Mouse (Mus musculus): ENCODE results near the gene Hipk2.
A peak's percentile ranks its signal among the peaks of the same experiment; 100 is the strongest.

The Hipk2 gene

DNA sequence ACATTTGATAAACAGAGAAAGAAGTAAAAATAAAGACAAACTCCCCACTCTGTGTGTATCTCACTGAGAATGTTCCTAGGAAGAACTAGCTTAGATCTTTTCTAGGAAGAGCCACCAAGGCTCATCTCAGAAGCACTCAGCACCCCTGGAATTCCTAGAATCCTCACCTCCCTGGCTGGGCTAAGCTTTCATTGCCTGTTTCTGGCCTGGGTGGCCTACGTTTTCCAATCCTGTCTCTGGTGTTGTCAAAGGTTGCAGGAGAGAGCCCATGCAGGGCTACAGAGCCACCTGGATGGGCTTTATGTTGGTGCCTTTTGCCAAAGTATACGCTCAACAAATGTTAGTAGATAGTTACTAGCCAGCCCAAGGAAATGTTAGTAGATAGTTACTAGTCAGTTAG, 120.0 kb downstream of the Hipk2 start:
- DNase-seq (ENCODE audit: low spot score in 2 of 2), result no peak

DNA sequence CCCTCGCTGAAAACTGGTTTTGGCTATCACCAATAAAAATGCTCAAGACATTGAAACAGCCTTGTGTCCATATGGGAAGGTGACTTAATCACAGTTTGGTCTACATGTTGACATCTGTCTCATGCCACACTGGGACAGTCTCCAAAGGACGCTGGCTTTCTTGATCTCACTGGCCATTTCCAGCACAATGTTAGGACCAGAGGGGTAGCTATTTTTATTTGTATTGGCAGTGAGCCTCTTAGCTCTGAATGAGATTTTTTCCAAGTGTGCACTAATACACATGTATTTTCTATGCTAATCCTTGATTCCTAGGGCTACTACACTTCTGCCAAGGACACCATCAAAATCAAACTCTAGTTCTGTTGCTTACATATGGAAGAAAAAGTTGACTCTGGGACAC, 120.8 kb downstream of the Hipk2 start:
- DNase-seq (ENCODE audit: low spot score in 2 of 2), result no peak

DNA sequence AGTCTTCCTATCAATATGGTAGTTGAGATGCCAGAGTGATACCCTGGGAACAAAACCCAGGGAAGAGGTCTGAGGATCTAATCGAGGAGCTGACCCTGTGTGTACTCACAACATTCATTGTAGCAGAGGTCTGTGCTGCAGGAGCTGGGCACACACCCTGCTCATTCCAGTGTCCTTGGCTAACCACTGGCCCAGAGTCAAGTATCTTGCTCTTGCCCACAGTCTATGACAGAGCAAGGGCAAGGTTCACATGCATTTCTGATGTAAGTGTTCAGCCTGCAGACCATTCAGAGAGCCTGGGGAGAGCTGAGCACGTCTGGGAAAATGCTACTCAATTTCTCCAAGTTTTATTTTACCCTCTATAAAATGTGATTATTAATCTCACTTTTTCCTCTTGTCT, 122.2 kb downstream of the Hipk2 start:
- DNase-seq (ENCODE audit: low spot score in 2 of 2), result no peak

DNA sequence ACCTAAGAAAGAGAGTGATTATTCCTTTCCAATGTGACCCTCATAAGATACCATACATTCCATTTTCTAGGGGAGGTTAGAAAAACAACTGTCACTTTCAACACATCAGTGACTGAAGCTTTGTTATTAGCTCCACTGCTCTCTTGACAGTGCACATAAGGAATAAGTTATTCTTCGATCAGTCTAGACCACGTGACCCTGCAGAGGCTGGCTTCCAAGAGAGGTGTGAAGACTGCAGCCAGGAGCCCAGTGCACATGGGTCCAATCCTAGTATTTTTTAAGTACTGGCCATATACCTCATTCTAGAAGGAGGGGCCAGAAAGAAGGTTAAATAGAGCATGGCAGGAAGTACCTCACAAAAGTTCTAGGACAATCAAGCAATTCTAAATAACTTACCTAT, 122.9 kb downstream of the Hipk2 start:
- no peak for DNase-seq (ENCODE audit: low spot score in 2 of 2)

DNA sequence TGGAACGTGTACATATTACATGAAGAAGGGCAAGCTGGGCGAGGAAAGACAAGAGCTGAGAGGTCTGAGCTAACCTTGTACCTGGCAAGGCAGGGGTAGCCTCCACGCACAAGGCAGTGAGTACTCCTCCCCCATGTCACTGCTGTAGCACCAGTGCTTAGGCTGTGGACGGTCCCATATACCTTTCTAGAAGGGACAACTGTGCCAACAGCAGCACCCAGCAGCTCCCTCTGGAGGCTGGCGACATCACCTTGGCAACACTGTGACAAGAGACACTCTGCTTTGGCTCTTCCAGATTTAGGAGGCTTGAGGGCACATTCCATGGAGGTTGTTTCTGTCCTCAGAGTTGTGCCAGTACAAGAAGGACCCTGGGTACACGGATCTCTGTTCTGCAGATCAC, 123.5 kb downstream of the Hipk2 start:
- no peak for DNase-seq (ENCODE audit: low spot score in 2 of 2)

DNA sequence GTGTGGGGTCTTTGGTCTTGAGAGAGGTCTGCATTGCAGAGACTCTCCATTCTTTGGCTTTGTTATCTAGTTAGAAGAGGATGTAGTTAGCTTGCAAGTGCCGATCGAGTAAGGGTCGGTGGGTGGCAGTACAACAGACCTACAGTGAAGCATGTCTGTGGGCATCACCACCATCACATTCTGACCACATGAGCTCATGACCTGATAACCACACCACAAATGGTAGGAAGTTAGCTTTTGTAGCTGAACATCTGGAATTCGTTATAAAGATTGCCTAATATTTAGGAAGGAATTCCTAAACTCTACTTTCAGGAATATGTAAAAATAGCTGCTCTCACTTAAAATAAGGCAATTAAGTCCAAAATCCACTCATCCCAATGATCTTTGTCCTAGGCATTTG, 127.9 kb downstream of the Hipk2 start:
- no peak for DNase-seq (ENCODE audit: low spot score in 2 of 2)

DNA sequence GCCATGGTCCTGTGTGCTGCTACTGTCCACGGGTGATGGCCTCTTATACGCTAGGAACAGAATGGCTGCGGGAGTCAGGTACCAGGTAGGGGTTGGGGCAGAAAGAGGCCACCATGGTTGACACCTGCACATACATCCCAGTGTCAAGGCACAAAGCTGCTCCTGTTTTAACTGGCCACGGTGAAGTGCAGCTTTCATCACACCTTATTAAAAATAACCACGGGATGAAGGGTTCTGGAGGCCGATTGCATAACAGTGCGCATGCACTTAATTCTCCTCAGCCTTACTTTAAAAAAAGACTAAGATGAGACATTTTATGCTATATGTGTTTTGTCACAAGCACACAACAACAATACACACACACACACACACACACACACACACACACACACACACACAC, 132.6 kb downstream of the Hipk2 start:
- DNase-seq (ENCODE audit: low spot score in 2 of 2), result no peak

DNA sequence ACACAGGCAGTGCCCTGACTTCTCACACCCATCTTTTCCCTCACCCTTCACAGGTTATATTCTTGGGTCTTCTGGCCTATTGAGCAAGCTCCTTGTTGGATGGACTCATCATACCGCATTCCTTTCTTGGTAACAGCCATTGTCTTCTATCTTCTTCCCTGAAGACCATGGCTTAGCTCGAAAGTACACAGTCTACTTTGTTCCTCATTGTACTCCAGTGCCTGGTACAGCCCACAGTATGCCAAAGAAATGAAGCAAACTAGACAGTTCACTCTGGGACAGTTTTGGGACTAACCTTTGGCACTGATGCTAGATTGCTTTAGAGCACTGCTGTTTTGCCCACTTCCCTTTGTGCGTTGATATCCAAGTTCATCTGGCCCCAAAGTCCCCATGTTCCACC, 133.5 kb downstream of the Hipk2 start:
- no peak for DNase-seq (ENCODE audit: low spot score in 2 of 2)

DNA sequence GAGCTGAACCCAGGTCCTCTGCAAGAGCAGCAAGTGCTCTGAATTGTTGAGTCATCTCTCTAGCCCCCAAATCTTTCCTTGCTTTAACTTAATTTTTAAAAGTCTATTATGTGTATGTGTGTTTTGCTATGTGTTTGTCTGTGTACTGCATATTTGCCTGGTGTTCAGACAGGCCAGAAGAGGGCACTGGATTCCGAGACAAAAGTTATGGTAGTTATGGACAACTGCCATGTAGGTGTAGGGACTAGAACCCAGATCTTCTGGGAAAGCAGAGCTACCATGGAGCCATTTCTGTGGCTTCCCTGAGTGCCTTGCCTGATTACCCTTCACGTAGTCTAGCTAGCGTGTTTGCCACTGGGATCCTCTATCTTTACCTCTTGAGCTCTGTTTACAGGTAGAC, 134.9 kb downstream of the Hipk2 start:
- no peak for DNase-seq (ENCODE audit: low spot score in 2 of 2)

DNA sequence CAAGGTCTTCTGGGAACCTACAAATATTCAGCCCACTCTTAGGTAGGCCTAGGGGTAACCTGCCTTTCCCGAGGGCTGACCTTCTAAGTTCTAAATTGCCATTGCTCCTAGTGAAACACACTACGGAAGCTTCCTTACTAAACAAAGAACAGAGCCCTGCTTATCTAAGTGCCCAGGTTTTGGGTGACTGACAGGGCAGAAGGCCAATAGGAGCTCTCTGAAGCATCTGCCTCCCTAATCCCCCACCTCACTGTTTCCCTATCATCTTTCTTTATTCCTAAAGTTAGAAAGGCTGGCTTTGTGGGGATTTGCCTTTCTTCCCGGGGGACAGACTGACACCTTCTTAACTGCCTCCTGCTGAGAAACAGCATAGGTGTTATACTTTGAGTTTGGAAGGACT, 136.7 kb downstream of the Hipk2 start:
- no peak for DNase-seq (ENCODE audit: low spot score in 2 of 2)

DNA sequence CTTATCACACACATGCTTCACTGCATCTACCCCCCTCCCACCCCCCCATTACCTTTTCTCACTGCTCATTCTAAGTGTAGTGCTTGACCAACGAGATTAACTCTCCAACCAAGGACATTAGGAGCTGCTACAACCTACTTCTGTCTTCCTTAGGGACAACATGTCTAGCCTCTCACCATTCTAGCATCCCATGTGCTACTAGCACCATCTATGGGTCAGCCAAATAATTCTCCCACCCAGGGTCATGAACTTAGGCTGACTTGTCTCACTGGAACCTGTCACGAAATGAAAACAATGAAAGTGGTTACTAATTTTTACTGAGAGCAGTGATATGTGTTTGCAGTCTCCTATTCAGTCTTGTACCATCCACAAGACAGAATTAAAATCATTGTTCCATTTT, 138.2 kb downstream of the Hipk2 start:
- DNase-seq (ENCODE audit: low spot score in 2 of 2), result no peak

DNA sequence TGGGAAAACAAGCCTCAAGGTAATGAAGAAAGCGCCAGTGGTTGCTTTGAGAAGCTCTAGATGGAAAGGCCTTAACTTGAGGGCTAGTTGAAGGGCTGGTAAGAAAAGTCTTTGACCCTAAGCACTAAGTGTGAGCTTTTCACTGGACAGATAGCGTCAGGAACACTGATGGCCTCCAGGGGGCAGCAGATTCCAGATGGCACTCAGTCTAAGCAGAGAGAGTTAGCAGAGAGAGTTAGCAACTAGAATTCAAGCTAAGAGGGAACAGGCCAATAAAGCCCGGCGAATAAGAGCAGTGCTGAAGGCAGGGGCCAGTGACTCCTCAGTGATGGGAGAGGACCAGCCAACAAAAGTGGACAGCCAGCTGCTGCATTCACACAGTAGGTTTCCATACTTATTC, 139.7 kb downstream of the Hipk2 start:
- peak; percentile 61 to 80 for DNase-seq (ENCODE audit: low spot score in 2 of 2)

DNA sequence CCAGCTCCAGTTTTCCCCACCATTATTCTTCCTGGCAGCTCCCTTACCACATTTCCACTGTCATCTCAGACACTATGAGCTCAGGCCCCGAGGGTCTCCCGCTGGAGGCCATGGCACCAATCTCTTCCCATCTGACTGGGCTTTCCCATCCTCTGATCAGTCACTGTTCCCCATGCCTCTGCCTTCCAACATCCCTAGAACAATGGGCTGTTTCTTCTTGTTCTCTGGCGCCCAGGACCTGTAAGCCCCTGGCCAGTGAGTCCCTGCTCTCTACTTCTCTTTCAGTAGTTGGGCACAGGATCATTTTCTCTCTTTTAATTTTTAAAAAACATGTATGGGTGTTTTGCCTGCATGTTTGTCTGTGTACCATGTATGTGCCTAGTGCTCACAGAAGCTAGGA, 143.3 kb downstream of the Hipk2 start:
- no peak for DNase-seq (ENCODE audit: low spot score in 2 of 2)

DNA sequence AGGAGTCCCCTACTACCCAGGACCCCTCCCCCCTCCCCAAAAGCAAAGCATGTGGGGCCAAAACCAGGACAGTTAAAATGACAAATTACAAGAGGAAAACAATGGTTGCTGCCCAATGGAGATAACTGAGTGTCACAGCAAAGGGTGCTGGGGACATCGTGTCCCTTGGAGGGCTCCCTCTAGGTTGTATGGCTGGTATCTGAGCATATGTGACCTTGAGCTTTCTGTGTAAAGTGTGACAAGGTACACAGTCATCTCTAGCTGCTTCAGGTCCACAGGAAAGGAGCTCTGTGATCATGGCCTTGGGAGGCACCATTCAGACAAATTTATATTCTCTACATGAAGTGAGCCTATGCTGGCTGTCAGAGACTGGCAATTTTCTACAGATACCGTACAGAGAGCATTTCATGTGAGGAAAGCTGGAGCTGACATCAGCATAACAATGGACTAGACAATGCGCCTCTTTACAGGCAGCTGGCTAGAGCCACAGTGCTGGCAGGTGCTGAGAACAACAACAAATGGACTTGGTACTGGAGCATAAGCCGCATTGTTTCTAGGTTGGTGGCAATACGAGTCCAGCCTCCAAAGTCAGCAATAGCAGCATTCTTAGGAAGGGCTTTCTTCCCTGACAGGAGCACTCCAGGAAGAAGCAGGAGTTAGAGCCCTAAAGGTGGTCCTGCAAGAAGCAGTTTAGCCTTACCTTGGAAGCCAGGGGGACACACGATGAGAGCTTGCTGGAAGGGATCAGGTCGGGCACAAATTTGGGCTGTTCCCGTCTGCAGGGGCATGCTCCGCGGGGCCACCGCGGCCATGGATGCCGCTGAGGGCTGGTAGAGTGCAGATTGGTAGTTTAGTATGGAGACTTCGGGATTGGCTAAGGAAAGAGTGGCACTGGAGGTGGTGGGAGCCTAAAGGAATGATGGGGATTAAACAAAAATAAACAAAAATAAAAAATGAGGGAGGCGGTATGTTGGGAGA, 145.5 kb downstream of the Hipk2 start:
- DNase-seq (ENCODE audit: low spot score in 2 of 2), result no peak

DNA sequence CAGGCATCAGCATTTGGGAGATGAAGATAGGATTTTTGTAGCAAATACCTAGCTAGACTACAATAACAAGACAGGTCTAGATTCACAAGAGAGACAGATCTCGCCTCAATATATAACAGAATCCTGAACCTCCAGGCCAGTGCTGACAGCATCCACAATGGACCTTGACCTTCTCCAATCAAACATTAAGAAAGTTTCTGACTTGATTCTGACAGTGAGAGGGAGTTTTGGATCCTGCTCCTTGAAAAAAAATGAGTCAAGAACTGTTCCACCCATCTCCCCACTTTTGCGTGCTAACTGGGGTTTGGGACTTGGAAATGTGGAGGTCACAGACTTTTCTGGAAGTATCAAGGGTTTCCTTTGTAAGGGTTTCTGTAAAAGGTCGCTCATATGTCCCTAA, 150.4 kb downstream of the Hipk2 start:
- DNase-seq (ENCODE audit: low spot score in 2 of 2), result no peak

DNA sequence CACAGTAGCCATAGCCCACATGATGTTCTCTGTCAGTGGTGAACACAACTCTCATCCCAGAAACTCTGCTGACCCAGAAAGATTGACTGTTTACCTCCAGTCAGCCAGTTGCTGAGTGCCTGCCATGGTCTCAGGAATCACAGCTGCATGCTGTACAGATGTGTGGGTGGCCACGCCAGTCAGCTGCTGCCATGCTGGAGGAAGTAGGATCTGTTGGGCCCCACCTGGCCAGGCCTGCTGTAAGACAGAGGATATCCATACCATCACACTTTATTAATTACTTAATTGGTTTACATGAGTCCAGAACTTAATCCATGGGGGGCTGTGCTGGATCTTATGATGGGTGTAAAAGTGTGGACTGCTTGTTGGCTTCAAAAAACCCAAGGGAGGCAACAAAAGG, 154.6 kb downstream of the Hipk2 start:
- no peak for DNase-seq (ENCODE audit: low spot score in 2 of 2)

DNA sequence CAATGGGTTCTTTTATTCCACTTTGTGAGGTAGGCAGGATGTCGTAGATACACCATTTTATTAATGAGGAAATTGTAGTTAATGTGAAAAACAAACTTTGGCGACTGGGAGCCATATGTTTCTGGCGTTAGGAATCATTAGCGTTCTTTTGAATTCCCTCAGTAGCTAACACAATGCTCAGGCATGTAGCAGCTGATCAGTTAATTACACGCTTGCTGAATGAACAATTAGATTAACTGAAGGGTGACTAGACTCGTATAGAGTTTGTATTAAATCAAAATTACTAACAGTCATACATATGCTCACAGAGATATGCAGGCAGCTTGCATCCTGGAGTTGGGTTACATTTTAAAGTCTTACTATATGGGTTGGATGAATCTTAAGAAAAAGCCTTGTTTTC, 156.7 kb downstream of the Hipk2 start:
- DNase-seq (ENCODE audit: low spot score in 2 of 2), result no peak

DNA sequence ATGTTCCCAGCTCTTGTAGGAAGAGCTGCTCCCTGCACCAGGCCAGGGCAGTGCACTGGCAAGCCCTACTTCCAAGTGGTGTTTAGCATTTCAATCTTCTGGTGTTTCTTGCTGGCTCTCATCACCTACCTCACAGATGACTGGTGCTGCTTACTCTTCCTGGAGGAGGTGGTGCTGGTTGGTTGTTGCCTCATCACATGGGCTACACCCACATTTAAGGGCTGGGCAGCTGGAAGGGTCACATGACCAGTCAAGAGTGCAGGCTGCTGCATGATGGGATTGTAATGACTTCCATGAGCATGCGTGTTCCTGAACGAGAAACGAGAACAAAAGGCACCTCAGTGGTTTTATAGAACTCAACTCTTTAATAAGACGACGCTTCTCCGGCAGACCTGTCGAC, 157.3 kb downstream of the Hipk2 start:
- DNase-seq (ENCODE audit: low spot score in 2 of 2), result no peak

DNA sequence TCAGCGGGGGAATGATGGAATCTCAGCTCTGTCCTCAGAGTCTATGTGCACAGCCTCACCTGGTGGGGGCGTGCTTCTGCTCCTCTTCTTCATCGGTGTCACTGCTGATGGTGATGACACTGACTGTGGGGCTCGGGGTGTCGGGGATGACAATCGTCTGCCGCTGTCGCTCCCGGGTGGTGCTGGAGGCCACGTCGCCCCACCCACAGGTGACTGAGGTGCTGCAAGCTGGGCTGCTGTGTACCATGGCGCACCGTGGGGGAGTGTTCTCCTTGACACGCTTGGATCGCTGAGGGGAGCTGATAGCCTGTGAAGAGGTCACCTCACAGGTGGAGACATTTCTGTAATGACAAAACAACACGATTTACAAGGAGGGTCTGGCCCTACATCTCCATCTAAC, 160.1 kb downstream of the Hipk2 start:
- no peak for DNase-seq (ENCODE audit: low spot score in 2 of 2)

DNA sequence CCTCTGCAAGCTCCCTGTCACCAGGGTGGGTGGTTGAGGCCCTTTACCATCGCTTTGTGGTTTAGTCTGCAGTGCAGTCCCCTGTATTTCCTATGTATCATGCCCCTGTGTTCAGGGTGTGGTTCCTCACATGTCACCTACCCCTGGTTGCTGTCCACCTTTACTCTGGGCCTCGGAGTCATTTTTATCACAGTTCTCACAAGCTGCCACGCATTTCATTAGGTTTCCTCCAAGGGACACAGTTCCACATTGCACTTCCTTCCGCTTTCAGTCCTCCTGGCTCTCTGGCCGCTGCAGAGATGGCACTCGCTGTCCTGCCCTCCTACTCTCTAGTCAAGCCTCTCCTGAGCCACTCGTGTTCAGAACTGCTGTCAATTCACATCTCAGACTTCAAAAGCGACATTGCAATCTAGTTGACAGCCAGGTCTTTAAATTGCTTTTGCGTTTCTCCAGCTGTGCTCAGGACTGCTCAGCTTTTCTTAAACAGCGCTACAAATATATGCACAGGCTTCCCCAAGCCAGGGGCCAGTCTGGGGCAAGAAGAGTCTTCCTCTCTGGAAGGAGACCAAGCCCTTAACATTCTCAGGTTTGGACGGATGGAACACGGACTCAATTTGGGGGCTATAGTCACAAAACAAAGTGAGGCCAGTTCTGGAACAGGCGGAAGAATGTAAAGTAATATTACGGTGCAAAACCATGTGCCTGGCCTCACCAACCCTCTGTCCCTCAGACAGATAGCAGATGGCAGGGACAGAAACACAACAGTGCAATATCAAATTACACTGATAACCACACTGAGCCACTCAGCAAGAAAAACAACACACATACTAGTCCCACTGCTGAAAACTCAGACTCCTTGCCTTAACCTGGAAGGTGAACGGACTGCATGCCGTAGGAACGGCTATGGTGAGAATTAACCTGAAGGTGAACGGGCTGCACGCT, 161.7 kb downstream of the Hipk2 start:
- DNase-seq (ENCODE audit: low spot score in 2 of 2), result no peak

DNA sequence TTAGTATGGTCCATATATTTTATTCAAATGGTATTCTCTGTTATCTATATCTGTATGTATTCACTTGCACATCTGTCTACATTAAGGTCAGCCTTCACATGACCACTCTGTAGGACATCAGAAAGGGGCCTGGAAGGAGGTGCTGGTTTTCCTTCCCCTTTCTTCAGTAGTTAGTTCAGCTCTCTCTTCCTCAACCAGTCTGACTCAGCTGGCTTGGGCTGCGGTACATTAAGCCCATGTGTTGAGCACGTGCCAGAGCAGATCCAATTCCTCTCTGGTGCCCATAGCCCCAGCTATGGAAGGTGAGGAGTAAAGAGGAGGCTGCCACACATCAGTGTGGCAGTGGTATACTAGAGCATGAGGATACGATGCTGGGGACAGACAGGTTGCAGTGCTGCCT, 165.5 kb downstream of the Hipk2 start:
- no peak for DNase-seq (ENCODE audit: low spot score in 2 of 2)

DNA sequence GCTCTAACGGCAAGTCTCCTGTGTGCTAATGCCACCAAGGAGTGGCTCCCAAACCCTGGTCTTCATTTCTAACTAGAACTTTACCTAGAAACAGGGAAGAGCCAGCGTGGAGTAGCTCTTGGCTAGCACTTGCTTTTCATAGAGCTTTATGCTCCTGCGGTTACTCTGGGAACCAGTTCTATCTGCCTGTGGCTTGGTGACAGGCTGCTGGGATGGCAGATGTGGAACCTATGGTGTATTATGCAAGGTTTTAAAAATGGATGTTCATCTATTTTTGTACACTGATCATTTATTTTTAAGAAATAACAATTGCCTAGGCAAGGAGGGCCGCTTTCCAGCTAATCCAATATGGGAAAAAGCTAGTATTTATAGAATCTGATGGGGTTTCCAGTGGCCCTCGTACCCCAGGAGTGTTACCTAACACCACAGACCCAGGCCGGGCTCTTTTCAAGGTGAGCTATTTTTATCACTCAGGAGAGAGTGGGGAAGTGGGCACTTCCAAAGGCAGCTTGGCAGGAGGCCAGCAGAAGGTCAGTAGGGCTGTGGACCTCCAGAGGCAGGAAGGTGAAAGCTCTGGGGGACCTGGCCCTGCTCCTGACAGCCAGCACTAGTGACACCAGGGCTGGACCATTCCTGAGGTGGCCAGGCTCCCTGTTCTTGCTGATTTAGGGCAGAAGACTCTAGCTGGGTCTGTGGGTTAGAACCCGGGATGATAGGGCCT, 171.5 kb downstream of the Hipk2 start:
- DNase-seq (ENCODE audit: low spot score in 2 of 2), result no peak

All from cerebellum, postnatal 4 days (tissue).